Mouse (Mus musculus) megakaryocyte, adult 5-6 weeks (primary cell): Measurements from ENCODE around the gene Ptgds. TPM values are rescaled to one million over a fixed set of nuclear protein-coding genes. Genes with fewer than 3 reads are reported as not detected.

Experiments used
- ATAC-seq: 2 replicates; pipeline ENCODE4 v1.8.0; 2016; ENCODE audit warnings: mild to moderate bottlenecking, inconsistent platforms; ENCODE audit not compliant: poor library complexity, severe bottlenecking
- total RNA-seq, 2 experiments: library from RNA; stranded (forward) in 1 of 2; stranded (reverse) in 1 of 2; fragments of 153-499, 151-499 nt in 1 of 2; fragments of 221-1000, 200-1000 nt in 1 of 2; gene quantifications; 2 replicates each; pipeline versions ENCODE4 v1.2.3 to v1.2.4; 2015 to 2017

The Ptgds gene
- total RNA-seq, 2 experiments from 2014 or later: not detected

DNA sequence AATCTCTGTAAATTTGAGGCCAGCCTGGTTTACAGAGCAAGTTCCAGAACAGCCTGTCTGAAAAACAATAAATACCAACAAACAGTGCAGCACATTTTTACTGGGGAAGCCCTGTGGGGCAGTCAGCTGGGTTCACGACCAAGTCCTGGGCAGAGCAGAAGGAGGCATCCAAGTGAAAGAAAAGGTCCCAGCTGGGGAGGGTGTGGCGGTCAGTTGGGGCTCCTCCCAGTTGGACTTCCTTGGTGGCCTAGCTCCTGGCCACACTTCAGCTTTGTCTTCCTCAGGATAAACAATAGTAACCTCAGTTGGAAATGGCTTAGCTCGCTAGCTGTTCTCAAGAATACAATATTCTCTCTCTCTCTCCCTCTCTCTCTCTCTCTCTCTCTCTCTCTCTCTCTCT is 52.4 kb downstream of the Ptgds start:
- no peak for ATAC-seq

Other genes starting within 250 kb of the Ptgds start
Only the 30 nearest of the 41 such genes appear.
- gene Ssna1, start 197.6 kb downstream of the Ptgds start, total RNA-seq (2015): 159 TPM in 2 replicates
- 61.1 and 86.0 TPM in 2 replicates for gene Ssna1, start 197.6 kb downstream of the Ptgds start, total RNA-seq (2017)
- gene Anapc2, start 197.6 kb downstream of the Ptgds start, total RNA-seq (2015): 28.9 and 40.5 TPM in 2 replicates
- 25.1 and 32.1 TPM in 2 replicates for gene Anapc2, start 197.6 kb downstream of the Ptgds start, total RNA-seq (2017)
- gene Tmem210, start 181.9 kb downstream of the Ptgds start, total RNA-seq (2015): not detected in 2 replicates
- gene Tmem210, start 181.9 kb downstream of the Ptgds start, total RNA-seq (2017): not detected in 2 replicates
- gene Lrrc26, start 180.1 kb downstream of the Ptgds start, total RNA-seq (2015): not detected in 2 replicates
- gene Lrrc26, start 180.1 kb downstream of the Ptgds start, total RNA-seq (2017): not detected in 2 replicates
- gene Grin1, start 150.9 kb downstream of the Ptgds start, total RNA-seq (2015): not detected in 2 replicates
- not detected in 2 replicates for gene Grin1, start 150.9 kb downstream of the Ptgds start, total RNA-seq (2017)
- gene Man1b1, start 137.7 kb downstream of the Ptgds start, total RNA-seq (2015): 14.8 TPM in 2 replicates
- gene Man1b1, start 137.7 kb downstream of the Ptgds start, total RNA-seq (2017): 36.8 and 40.8 TPM in 2 replicates
- 25.1 and 30.5 TPM in 2 replicates for gene Dpp7, start 113.7 kb downstream of the Ptgds start, total RNA-seq (2015)
- gene Dpp7, start 113.7 kb downstream of the Ptgds start, total RNA-seq (2017): 27.8 and 50.7 TPM in 2 replicates
- 34.4 and 36.0 TPM in 2 replicates for gene Uap1l1, start 104.4 kb downstream of the Ptgds start, total RNA-seq (2015)
- 11.0 and 12.6 TPM in 2 replicates for gene Uap1l1, start 104.4 kb downstream of the Ptgds start, total RNA-seq (2017)
- gene Sapcd2, start 97.7 kb downstream of the Ptgds start, total RNA-seq (2015): 4.9 and 5.5 TPM in 2 replicates
- 3.6 and 4.6 TPM in 2 replicates for gene Sapcd2, start 97.7 kb downstream of the Ptgds start, total RNA-seq (2017)
- not detected in 2 replicates for gene Entpd2, start 74.2 kb downstream of the Ptgds start, total RNA-seq (2015)
- not detected in 2 replicates for gene Entpd2, start 74.2 kb downstream of the Ptgds start, total RNA-seq (2017)
- gene Npdc1, start 70.7 kb downstream of the Ptgds start, total RNA-seq (2015): not detected in 2 replicates
- gene Npdc1, start 70.7 kb downstream of the Ptgds start, total RNA-seq (2017): not detected in 2 replicates
- 10.1 and 11.6 TPM in 2 replicates for gene Fut7, start 46.8 kb downstream of the Ptgds start, total RNA-seq (2015)
- 20.4 and 21.5 TPM in 2 replicates for gene Fut7, start 46.8 kb downstream of the Ptgds start, total RNA-seq (2017)
- 25.5 and 33.3 TPM in 2 replicates for gene Abca2, start 41.3 kb downstream of the Ptgds start, total RNA-seq (2015)
- 12.0 and 13.0 TPM in 2 replicates for gene Abca2, start 41.3 kb downstream of the Ptgds start, total RNA-seq (2017)
- not detected in 2 replicates for gene Clic3, start 13.2 kb downstream of the Ptgds start, total RNA-seq (2015)
- not detected in 2 replicates for gene Clic3, start 13.2 kb downstream of the Ptgds start, total RNA-seq (2017)
- 36.3 and 36.5 TPM in 2 replicates for gene Paxx, start 9.0 kb downstream of the Ptgds start, total RNA-seq (2015)
- 25.7 and 29.6 TPM in 2 replicates for gene Paxx, start 9.0 kb downstream of the Ptgds start, total RNA-seq (2017)
- gene Lcn12, start 23.9 kb upstream of the Ptgds start, total RNA-seq (2015): not detected in 2 replicates
- gene Lcn12, start 23.9 kb upstream of the Ptgds start, total RNA-seq (2017): not detected in 2 replicates
- gene Fbxw5, start 30.7 kb upstream of the Ptgds start, total RNA-seq (2015): 23.4 and 32.3 TPM in 2 replicates
- 15.5 and 19.8 TPM in 2 replicates for gene Fbxw5, start 30.7 kb upstream of the Ptgds start, total RNA-seq (2017)
- 0.18 and 2.1 TPM in 2 replicates for gene C8g, start 31.7 kb upstream of the Ptgds start, total RNA-seq (2015)
- gene C8g, start 31.7 kb upstream of the Ptgds start, total RNA-seq (2017): 0.44 and 1.2 TPM in 2 replicates
- gene Traf2, start 76.9 kb upstream of the Ptgds start, total RNA-seq (2015): 9.1 and 9.4 TPM in 2 replicates
- gene Traf2, start 76.9 kb upstream of the Ptgds start, total RNA-seq (2017): 12.6 and 15.3 TPM in 2 replicates
- gene Edf1, start 87.8 kb upstream of the Ptgds start, total RNA-seq (2015): 155 and 171 TPM in 2 replicates
- 133 and 145 TPM in 2 replicates for gene Edf1, start 87.8 kb upstream of the Ptgds start, total RNA-seq (2017)
- gene Mamdc4, start 104.8 kb upstream of the Ptgds start, total RNA-seq (2015): 0.09 and 2.3 TPM in 2 replicates
- gene Mamdc4, start 104.8 kb upstream of the Ptgds start, total RNA-seq (2017): 0.15 and 5.0 TPM in 2 replicates
- 12.7 and 15.1 TPM in 2 replicates for gene Phpt1, start 105.2 kb upstream of the Ptgds start, total RNA-seq (2015)
- 8.4 and 11.8 TPM in 2 replicates for gene Phpt1, start 105.2 kb upstream of the Ptgds start, total RNA-seq (2017)
- gene Ajm1, start 111.7 kb upstream of the Ptgds start, total RNA-seq (2015): not detected in 2 replicates
- gene Ajm1, start 111.7 kb upstream of the Ptgds start, total RNA-seq (2017): not detected in 2 replicates
- gene Rabl6, start 138.5 kb upstream of the Ptgds start, total RNA-seq (2015): 18.3 and 25.7 TPM in 2 replicates
- 34.0 and 43.0 TPM in 2 replicates for gene Rabl6, start 138.5 kb upstream of the Ptgds start, total RNA-seq (2017)
- gene Ccdc183, start 147.6 kb upstream of the Ptgds start, total RNA-seq (2015): not detected in 2 replicates
- not detected in 2 replicates for gene Ccdc183, start 147.6 kb upstream of the Ptgds start, total RNA-seq (2017)
- gene Tmem141, start 152.0 kb upstream of the Ptgds start, total RNA-seq (2015): 8.4 and 19.2 TPM in 2 replicates
- gene Tmem141, start 152.0 kb upstream of the Ptgds start, total RNA-seq (2017): 18.5 and 25.2 TPM in 2 replicates
- 1.1 and 1.9 TPM in 2 replicates for gene Fcna, start 158.0 kb upstream of the Ptgds start, total RNA-seq (2015)
- 2.2 and 3.2 TPM in 2 replicates for gene Fcna, start 158.0 kb upstream of the Ptgds start, total RNA-seq (2017)
- not detected in 2 replicates for gene Lcn8, start 183.1 kb upstream of the Ptgds start, total RNA-seq (2015)
- not detected in 2 replicates for gene Lcn8, start 183.1 kb upstream of the Ptgds start, total RNA-seq (2017)
- not detected in 2 replicates for gene Lcn5, start 187.9 kb upstream of the Ptgds start, total RNA-seq (2015)
- gene Lcn5, start 187.9 kb upstream of the Ptgds start, total RNA-seq (2017): not detected in 2 replicates
- gene Lcn6, start 206.7 kb upstream of the Ptgds start, total RNA-seq (2015): not detected in 2 replicates
- not detected in 2 replicates for gene Lcn6, start 206.7 kb upstream of the Ptgds start, total RNA-seq (2017)